Mouse (Mus musculus): ENCODE data around the gene Clasp1. TPM values are rescaled to one million over a fixed set of nuclear protein-coding genes. Genes with fewer than 3 reads are reported as not detected.

The Clasp1 gene
- total and polyA plus RNA-seq, 3 experiments: 13.9 to 21.3 TPM; not detected in 1

GRCm38 (mm10) chr1:118505746-118506145 lies 116.9 kb downstream of the Clasp1 start:
- H3K4me1 ChIP-seq (ENCODE audit: control insufficient read depth in 1 of 2, insufficient read depth in 2 of 2, low read length in 2 of 2): no peaks in the 10 kb centered on the region
- H3K9me3 ChIP-seq (replicated peaks; ENCODE audit: insufficient read depth, low read length): no peaks in the 10 kb centered on the region
- TF ChIP-seq MYC (IDR thresholded peaks at IDR 0.05; ENCODE audit: low read depth, low read length): no peak
- TF ChIP-seq CTCF (IDR thresholded peaks at IDR 0.05 in 2 of 3, conservative IDR thresholded peaks at IDR 0.05 in 1 of 3; ENCODE audit: control insufficient read depth in 1 of 3, insufficient read depth in 1 of 3, low read depth in 2 of 3, low read length in 3 of 3, poor library complexity in 1 of 3, severe bottlenecking in 1 of 3): peak in 2 of 3 experiments; percentile 36 to 46; a peak in 4 of 6 replicates
- TF ChIP-seq SMC3 (IDR thresholded peaks at IDR 0.05; ENCODE audit: low read depth, low read length): peak; percentile 29; the same call in 1 of the 2 replicates
- TF ChIP-seq MAX (IDR thresholded peaks at IDR 0.05; ENCODE audit: low read length): no peak
- no peak for TF ChIP-seq ETS1 (IDR thresholded peaks at IDR 0.05; ENCODE audit: low read depth, low read length)
- H3K4me3 ChIP-seq (ENCODE audit: control insufficient read depth in 1 of 2, insufficient read depth in 1 of 2, low read depth in 2 of 2, low read length in 2 of 2): no peak overlapping the region
- peaks cover 0 to 23% of the 10 kb centered on the region in 2 experiments; a peak in 2 of 4 replicates for H3K36me3 ChIP-seq (ENCODE audit: control insufficient read depth in 1 of 2, insufficient read depth in 2 of 2, low read length in 2 of 2)
- no peak for DNase-seq (ENCODE audit: low read depth, low spot score)
- no peaks in the 10 kb centered on the region for H3K27me3 ChIP-seq (ENCODE audit: control insufficient read depth in 1 of 2, insufficient read depth in 2 of 2, low read length in 2 of 2)
- no peak overlapping the region for H3K9ac ChIP-seq (ENCODE audit: control insufficient read depth, low read depth, low read length, poor library complexity, severe bottlenecking)
- H3K27ac ChIP-seq (ENCODE audit: control insufficient read depth, low read depth, low read length): no peak overlapping the region
- H3K79me2 ChIP-seq (ENCODE audit: control insufficient read depth, insufficient read depth, low read length, poor library complexity): no peaks in the 10 kb centered on the region

GRCm38 (mm10) chr1:118510996-118511395 lies 122.1 kb downstream of the Clasp1 start:
- no peaks in the 10 kb centered on the region for H3K9me3 ChIP-seq (replicated peaks; ENCODE audit: insufficient read depth, low read length)
- no peaks in the 10 kb centered on the region for H3K27me3 ChIP-seq (ENCODE audit: control insufficient read depth in 1 of 2, insufficient read depth in 2 of 2, low read length in 2 of 2)
- peaks cover 0 to 11% of the 10 kb centered on the region in 2 experiments; a peak in 2 of 4 replicates for H3K36me3 ChIP-seq (ENCODE audit: control insufficient read depth in 1 of 2, insufficient read depth in 2 of 2, low read length in 2 of 2)
- no peak overlapping the region for H3K4me3 ChIP-seq (ENCODE audit: control insufficient read depth in 1 of 2, insufficient read depth in 1 of 2, low read depth in 2 of 2, low read length in 2 of 2)
- no peaks in the 10 kb centered on the region for H3K4me1 ChIP-seq (ENCODE audit: control insufficient read depth in 1 of 2, insufficient read depth in 2 of 2, low read length in 2 of 2)
- H3K79me2 ChIP-seq (ENCODE audit: control insufficient read depth, insufficient read depth, low read length, poor library complexity): no peaks in the 10 kb centered on the region
- no peak for TF ChIP-seq ETS1 (IDR thresholded peaks at IDR 0.05; ENCODE audit: low read depth, low read length)
- TF ChIP-seq E2F4 (IDR thresholded peaks at IDR 0.05; ENCODE audit: borderline replicate concordance, low read depth, low read length): no peak
- DNase-seq (ENCODE audit: low read depth, low spot score): no peak
- H3K9ac ChIP-seq (ENCODE audit: control insufficient read depth, low read depth, low read length, poor library complexity, severe bottlenecking): no peak overlapping the region
- H3K27ac ChIP-seq (ENCODE audit: control insufficient read depth, low read depth, low read length): no peak overlapping the region

GRCm38 (mm10) chr1:118511738-118512530 lies 123.1 kb downstream of the Clasp1 start:
- H3K4me3 ChIP-seq (ENCODE audit: control insufficient read depth in 1 of 2, insufficient read depth in 1 of 2, low read depth in 2 of 2, low read length in 2 of 2): no peak overlapping the region
- TF ChIP-seq MYC (IDR thresholded peaks at IDR 0.05; ENCODE audit: low read depth, low read length) (no peak), JUND (IDR thresholded peaks at IDR 0.05; ENCODE audit: low read depth, low read length) (no peak), ZKSCAN1 (IDR thresholded peaks at IDR 0.05; ENCODE audit: low read depth, low read length) (no peak), BHLHE40 (IDR thresholded peaks at IDR 0.05; ENCODE audit: borderline replicate concordance, low read depth, low read length) (no peak), TCF12 (IDR thresholded peaks at IDR 0.05; ENCODE audit: low read depth, low read length) (no peak), ZC3H11A (IDR thresholded peaks at IDR 0.05; ENCODE audit: low read depth, low read length) (no peak), MEF2A (IDR thresholded peaks at IDR 0.05; ENCODE audit: extremely low read depth, insufficient replicate concordance, low read depth, low read length, poor library complexity, severe bottlenecking) (no peak), GABPA (IDR thresholded peaks at IDR 0.05; ENCODE audit: low read depth, low read length) (no peak), MAFK (IDR thresholded peaks at IDR 0.05; ENCODE audit: borderline replicate concordance, low read depth, low read length) (no peak), CHD2 (IDR thresholded peaks at IDR 0.05; ENCODE audit: low read length) (no peak), KAT2A (conservative IDR thresholded peaks at IDR 0.05; ENCODE audit: low read depth, low read length) (no peak), SMC3 (IDR thresholded peaks at IDR 0.05; ENCODE audit: low read depth, low read length) (no peak), ETS1 (IDR thresholded peaks at IDR 0.05; ENCODE audit: low read depth, low read length) (no peak), E2F4 (IDR thresholded peaks at IDR 0.05; ENCODE audit: borderline replicate concordance, low read depth, low read length) (no peak), POLR2A (IDR thresholded peaks at IDR 0.05; ENCODE audit: control insufficient read depth in 1 of 2, insufficient read depth in 1 of 2, low read depth in 1 of 2, low read length in 2 of 2, poor library complexity in 1 of 2) (no peak), TAL1 (IDR thresholded peaks at IDR 0.05; ENCODE audit: low read length) (no peak), RAD21 (IDR thresholded peaks at IDR 0.05; ENCODE audit: low read depth, low read length) (no peak), USF1 (IDR thresholded peaks at IDR 0.05; ENCODE audit: low read depth, low read length) (no peak), HCFC1 (IDR thresholded peaks at IDR 0.05; ENCODE audit: low read depth, low read length) (no peak), MAX (IDR thresholded peaks at IDR 0.05; ENCODE audit: low read length) (no peak)
- no peaks in the 10 kb centered on the region for H3K4me1 ChIP-seq (ENCODE audit: control insufficient read depth in 1 of 2, insufficient read depth in 2 of 2, low read length in 2 of 2)
- H3K27me3 ChIP-seq (ENCODE audit: control insufficient read depth in 1 of 2, insufficient read depth in 2 of 2, low read length in 2 of 2): no peaks in the 10 kb centered on the region
- H3K27ac ChIP-seq (ENCODE audit: control insufficient read depth, low read depth, low read length): no peak overlapping the region
- H3K79me2 ChIP-seq (ENCODE audit: control insufficient read depth, insufficient read depth, low read length, poor library complexity): no peaks in the 10 kb centered on the region
- DNase-seq (ENCODE audit: low read depth, low spot score): no peak
- H3K9me3 ChIP-seq (replicated peaks; ENCODE audit: insufficient read depth, low read length): no peaks in the 10 kb centered on the region
- H3K36me3 ChIP-seq (ENCODE audit: control insufficient read depth in 1 of 2, insufficient read depth in 2 of 2, low read length in 2 of 2): peaks cover 0 to 8% of the 10 kb centered on the region in 2 experiments; a peak in 2 of 4 replicates
- H3K9ac ChIP-seq (ENCODE audit: control insufficient read depth, low read depth, low read length, poor library complexity, severe bottlenecking): no peak overlapping the region

Data from MEL (cell line).